Mouse (Mus musculus): ENCODE results near the gene Nudt13. TPM values are rescaled to one million over a fixed set of nuclear protein-coding genes. Genes with fewer than 3 reads are reported as not detected.

Nudt13 gene
- polyA plus RNA-seq, 1 experiment from 2014 or later, result 6.6 TPM

DNA sequence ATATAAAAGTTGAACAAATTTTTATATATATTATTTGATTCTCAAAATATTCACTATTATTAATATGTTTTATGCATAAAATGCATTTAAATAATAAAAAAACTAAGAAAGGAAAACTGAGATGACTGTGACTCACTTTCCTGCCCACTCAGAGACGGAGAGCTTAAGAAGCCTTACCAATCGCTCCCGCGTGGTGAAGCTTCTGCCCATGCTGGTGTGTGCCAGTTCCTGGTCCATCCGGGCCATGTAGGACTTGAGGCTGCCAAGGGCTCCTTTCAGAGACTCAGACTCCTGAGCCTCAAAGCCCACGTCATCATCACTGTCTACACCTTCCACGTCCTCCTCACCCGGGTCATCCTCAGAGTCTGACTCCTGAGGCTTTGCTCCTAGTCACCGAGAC, 29.7 kb downstream of the Nudt13 start:
- WGBS, result 94% methylated on average over 9 of the region's 9 CpGs
- Histone ChIP-seq H3K4me1 (ENCODE audit: control insufficient read depth, insufficient read depth, low read length) (no peaks in the 10 kb centered on the region), H3K9me3 (ENCODE audit: control insufficient read depth, low read length) (no peaks in the 10 kb centered on the region), H3K36me3 (ENCODE audit: control insufficient read depth, insufficient read depth, low read length) (peaks cover 9% of the 10 kb centered on the region), H3K27me3 (ENCODE audit: control insufficient read depth, insufficient read depth, low read length) (no peaks in the 10 kb centered on the region), H3K27ac (ENCODE audit: low read depth, low read length) (no peak overlapping the region), H3K4me3 (ENCODE audit: low read depth, low read length) (no peak overlapping the region), H3K9ac (ENCODE audit: low read length) (no peak overlapping the region), H3K4me2 (no peak overlapping the region)
- no peak for DNase-seq (ENCODE audit: low spot score, missing footprints)
- ATAC-seq (ENCODE audit: low FRiP score), result no peak

DNA sequence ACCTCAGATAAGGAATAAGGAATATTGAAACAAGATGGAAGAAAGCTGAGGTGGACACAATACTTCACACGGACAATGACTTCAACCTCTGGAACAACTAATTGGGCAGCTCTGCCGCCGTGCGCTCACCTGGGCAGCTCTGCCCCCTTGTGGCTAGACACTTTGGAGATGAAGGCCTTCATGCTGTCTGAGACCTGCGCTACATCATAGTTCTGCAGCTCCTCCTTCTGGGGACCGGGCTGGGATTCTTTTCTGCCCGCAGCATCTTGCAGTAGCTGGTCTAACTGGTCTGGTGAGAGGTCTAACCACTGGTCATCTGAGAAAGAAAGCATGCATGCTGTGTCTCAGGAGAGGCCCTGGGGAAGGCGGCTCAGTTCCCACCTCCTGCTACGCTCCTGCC, 34.0 kb downstream of the Nudt13 start:
- H3K9me3 ChIP-seq (ENCODE audit: control insufficient read depth, low read length), result no peaks in the 10 kb centered on the region
- no peak overlapping the region for H3K27ac ChIP-seq (ENCODE audit: low read depth, low read length)
- H3K4me1 ChIP-seq (ENCODE audit: control insufficient read depth, insufficient read depth, low read length), result no peaks in the 10 kb centered on the region
- DNase-seq (ENCODE audit: low spot score, missing footprints) (peak; percentile 79), ATAC-seq (ENCODE audit: low FRiP score) (no peak)
- WGBS, result 70% methylated on average over 9 of the region's 9 CpGs
- no peak overlapping the region for H3K4me2 ChIP-seq
- H3K9ac ChIP-seq (ENCODE audit: low read length), result no peak overlapping the region
- H3K36me3 ChIP-seq (ENCODE audit: control insufficient read depth, insufficient read depth, low read length), result peaks cover 10% of the 10 kb centered on the region
- no peak overlapping the region for H3K4me3 ChIP-seq (ENCODE audit: low read depth, low read length)
- no peaks in the 10 kb centered on the region for H3K27me3 ChIP-seq (ENCODE audit: control insufficient read depth, insufficient read depth, low read length)

DNA sequence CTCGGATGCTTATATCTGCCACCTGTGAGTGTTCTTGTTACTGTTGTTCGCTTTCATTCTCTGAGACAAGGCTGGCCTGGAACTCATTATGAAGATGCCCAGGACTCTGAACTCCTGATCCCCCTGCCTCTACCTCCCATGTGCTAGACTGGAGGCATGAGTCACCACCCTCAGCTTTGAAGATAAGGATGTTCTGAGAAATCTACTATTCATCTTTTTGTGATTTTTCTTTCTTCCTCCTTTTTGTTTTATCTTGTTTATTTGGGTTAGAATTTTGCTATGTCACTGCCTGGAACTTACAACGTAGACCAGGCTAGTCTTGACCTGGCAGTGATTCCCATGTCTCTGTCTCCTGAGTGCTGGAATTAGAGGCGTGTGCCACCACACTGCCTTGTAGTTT, 36.8 kb downstream of the Nudt13 start:
- Histone ChIP-seq H3K27ac (ENCODE audit: low read depth, low read length) (no peak overlapping the region), H3K4me3 (ENCODE audit: low read depth, low read length) (no peak overlapping the region), H3K4me1 (ENCODE audit: control insufficient read depth, insufficient read depth, low read length) (no peaks in the 10 kb centered on the region), H3K9ac (ENCODE audit: low read length) (no peak overlapping the region), H3K36me3 (ENCODE audit: control insufficient read depth, insufficient read depth, low read length) (peaks cover 11% of the 10 kb centered on the region; the same call in 1 of the 2 replicates), H3K27me3 (ENCODE audit: control insufficient read depth, insufficient read depth, low read length) (no peaks in the 10 kb centered on the region), H3K9me3 (ENCODE audit: control insufficient read depth, low read length) (no peaks in the 10 kb centered on the region), H3K4me2 (no peak overlapping the region)
- no peak for ATAC-seq (ENCODE audit: low FRiP score)
- DNase-seq (ENCODE audit: low spot score, missing footprints), result no peak
- 93% methylated on average over 4 of the region's 4 CpGs for WGBS

DNA sequence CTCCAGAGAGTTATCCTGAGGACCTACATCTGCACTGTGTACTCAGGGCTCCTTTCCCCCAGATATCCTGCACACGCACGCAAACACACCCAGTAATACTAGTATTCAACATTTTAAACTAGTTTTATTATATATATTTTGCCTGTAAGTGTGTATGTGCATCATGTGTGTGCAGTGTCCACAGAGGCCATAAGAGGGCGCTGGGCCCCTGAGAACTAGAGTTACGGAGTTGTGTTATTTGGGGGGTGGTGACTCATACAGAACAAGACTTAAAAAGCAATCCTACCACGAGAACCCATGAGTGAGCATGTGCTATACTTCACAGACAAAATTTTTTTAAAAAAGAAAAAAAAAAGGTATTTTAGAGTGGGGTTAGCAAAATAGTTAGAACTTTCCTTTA, 44.9 kb downstream of the Nudt13 start:
- ATAC-seq (ENCODE audit: low FRiP score) (no peak), DNase-seq (ENCODE audit: low spot score, missing footprints) (no peak)
- no peak overlapping the region for H3K4me2 ChIP-seq
- H3K4me3 ChIP-seq (ENCODE audit: low read depth, low read length), result no peak overlapping the region
- H3K36me3 ChIP-seq (ENCODE audit: control insufficient read depth, insufficient read depth, low read length), result peaks cover 9% of the 10 kb centered on the region
- H3K9ac ChIP-seq (ENCODE audit: low read length), result no peak overlapping the region
- H3K27ac ChIP-seq (ENCODE audit: low read depth, low read length), result no peak overlapping the region
- no peaks in the 10 kb centered on the region for H3K27me3 ChIP-seq (ENCODE audit: control insufficient read depth, insufficient read depth, low read length)
- 94% methylated on average over 5 of the region's 5 CpGs for WGBS
- no peaks in the 10 kb centered on the region for H3K4me1 ChIP-seq (ENCODE audit: control insufficient read depth, insufficient read depth, low read length)
- no peaks in the 10 kb centered on the region for H3K9me3 ChIP-seq (ENCODE audit: control insufficient read depth, low read length)

DNA sequence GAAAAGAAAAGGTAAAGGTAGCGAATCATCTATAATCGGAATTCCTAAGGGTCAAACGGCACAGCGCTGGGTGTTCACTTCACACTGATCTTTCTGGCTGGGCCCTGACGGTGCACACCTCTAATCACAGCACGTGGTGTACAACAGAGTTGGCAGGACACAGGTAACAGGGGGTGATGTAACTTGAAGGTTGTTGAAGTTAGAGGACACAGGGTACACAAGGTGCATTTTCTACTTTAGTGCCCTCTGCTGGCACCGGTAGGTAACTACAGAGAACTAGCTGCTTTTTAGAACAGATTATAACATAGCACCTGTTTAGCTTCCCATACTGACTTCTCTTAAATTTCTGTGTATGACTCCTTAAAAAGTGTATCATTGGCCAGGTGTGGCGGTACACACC, 45.7 kb downstream of the Nudt13 start:
- no peak for ATAC-seq (ENCODE audit: low FRiP score)
- peak; percentile 87 for DNase-seq (ENCODE audit: low spot score, missing footprints)
- WGBS, result 77% methylated on average over 8 of the region's 8 CpGs

DNA sequence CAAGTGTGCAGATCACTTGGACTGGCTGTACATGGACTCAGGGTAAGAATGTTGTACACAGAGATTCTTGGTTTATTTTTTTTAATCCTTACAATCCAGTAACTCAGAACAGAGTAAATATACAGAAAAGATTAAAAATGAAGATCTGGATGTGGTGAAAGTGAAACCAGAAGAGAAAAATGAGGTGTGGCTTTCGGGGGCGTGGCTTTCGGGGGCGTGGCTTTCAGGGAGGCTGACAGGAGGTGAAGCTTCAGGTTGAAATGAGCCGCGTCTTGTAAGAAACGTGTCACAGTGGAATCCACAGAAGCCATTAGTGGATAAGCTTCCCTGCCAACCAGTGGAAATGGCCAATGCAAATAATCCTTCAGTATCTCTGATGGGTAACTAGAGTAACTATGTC, 46.4 kb downstream of the Nudt13 start:
- Histone ChIP-seq H3K9me3 (ENCODE audit: control insufficient read depth, low read length) (no peaks in the 10 kb centered on the region), H3K4me1 (ENCODE audit: control insufficient read depth, insufficient read depth, low read length) (no peaks in the 10 kb centered on the region), H3K27me3 (ENCODE audit: control insufficient read depth, insufficient read depth, low read length) (no peaks in the 10 kb centered on the region), H3K9ac (ENCODE audit: low read length) (no peak overlapping the region), H3K4me2 (no peak overlapping the region), H3K4me3 (ENCODE audit: low read depth, low read length) (no peak overlapping the region), H3K27ac (ENCODE audit: low read depth, low read length) (no peak overlapping the region), H3K36me3 (ENCODE audit: control insufficient read depth, insufficient read depth, low read length) (peaks cover 11% of the 10 kb centered on the region)
- 83% methylated on average over 7 of the region's 7 CpGs for WGBS
- no peak for ATAC-seq (ENCODE audit: low FRiP score)
- DNase-seq (ENCODE audit: low spot score, missing footprints), result no peak

More for the DNA sequence above, 45.7 kb downstream of the Nudt13 start:
- H3K36me3 ChIP-seq (ENCODE audit: control insufficient read depth, insufficient read depth, low read length), result peaks cover 9% of the 10 kb centered on the region
- H3K4me1 ChIP-seq (ENCODE audit: control insufficient read depth, insufficient read depth, low read length), result no peaks in the 10 kb centered on the region
- no peak overlapping the region for H3K4me2 ChIP-seq
- H3K9me3 ChIP-seq (ENCODE audit: control insufficient read depth, low read length), result no peaks in the 10 kb centered on the region
- no peak overlapping the region for H3K4me3 ChIP-seq (ENCODE audit: low read depth, low read length)
- no peaks in the 10 kb centered on the region for H3K27me3 ChIP-seq (ENCODE audit: control insufficient read depth, insufficient read depth, low read length)
- no peak overlapping the region for H3K27ac ChIP-seq (ENCODE audit: low read depth, low read length)
- no peak overlapping the region for H3K9ac ChIP-seq (ENCODE audit: low read length)

DNA sequence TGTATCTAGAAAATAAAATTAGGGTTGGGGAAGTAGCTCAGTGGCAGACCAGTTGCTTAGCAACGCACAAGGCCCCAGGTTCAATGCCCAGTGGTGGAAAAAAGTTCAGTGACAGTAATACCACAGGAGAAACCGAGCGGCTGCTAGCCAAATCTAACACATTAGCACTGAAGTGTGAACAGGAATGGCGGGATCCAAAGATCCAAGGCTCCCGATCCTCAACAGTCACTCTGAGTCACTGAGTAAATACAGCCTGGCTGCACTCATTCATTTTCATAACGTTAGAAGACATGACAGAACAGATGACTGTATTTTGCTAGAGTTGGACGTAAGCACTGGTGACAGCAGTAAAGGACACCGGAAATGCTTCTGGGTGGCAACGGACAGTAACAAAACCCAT, 51.4 kb downstream of the Nudt13 start:
- H3K27ac ChIP-seq (ENCODE audit: low read depth, low read length), result no peak overlapping the region
- H3K4me1 ChIP-seq (ENCODE audit: control insufficient read depth, insufficient read depth, low read length), result peaks cover 11% of the 10 kb centered on the region
- DNase-seq (ENCODE audit: low spot score, missing footprints) (no peak), ATAC-seq (ENCODE audit: low FRiP score) (no peak)
- no peak overlapping the region for H3K4me2 ChIP-seq
- no peak overlapping the region for H3K4me3 ChIP-seq (ENCODE audit: low read depth, low read length)
- H3K27me3 ChIP-seq (ENCODE audit: control insufficient read depth, insufficient read depth, low read length), result no peaks in the 10 kb centered on the region
- peaks cover 3% of the 10 kb centered on the region; the same call in 1 of the 2 replicates for H3K36me3 ChIP-seq (ENCODE audit: control insufficient read depth, insufficient read depth, low read length)
- WGBS, result 94% methylated on average over 9 of the region's 9 CpGs
- no peaks in the 10 kb centered on the region for H3K9me3 ChIP-seq (ENCODE audit: control insufficient read depth, low read length)
- no peak overlapping the region for H3K9ac ChIP-seq (ENCODE audit: low read length)

DNA sequence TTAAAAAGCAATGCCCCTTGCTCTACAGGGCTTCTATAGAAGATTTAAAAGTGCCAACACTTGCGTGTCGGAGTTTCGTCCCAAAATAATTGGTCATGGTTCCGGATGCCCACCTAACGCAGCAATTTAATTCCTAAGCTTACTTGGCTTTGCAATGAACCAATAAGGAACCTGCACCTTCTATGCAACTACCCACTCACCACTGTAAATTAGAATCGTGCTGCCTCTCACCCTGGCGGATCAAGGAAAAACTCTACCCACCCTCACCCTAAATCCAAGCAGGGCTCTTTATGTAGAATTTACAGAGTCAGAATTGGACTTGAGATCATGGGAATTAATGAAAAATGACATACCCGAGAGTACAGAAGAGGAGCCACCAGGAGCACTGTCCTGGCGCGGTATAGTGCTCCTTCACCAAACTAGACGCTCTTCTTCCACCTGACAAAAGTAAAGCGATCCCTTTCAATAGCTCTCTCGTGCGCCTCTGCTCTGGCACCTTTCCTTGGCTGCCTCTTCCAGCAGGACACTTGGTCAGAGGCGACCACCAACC, 53.0 kb downstream of the Nudt13 start:
- Histone ChIP-seq H3K36me3 (ENCODE audit: control insufficient read depth, insufficient read depth, low read length) (0 out of 2 replicates have a peak, but pooled peaks cover 3% of the 10 kb centered on the region), H3K4me2 (peak overlapping the region; percentile 57), H3K27me3 (ENCODE audit: control insufficient read depth, insufficient read depth, low read length) (no peaks in the 10 kb centered on the region), H3K27ac (ENCODE audit: low read depth, low read length) (peak overlapping the region; percentile 5; the same call in 1 of the 2 replicates), H3K4me3 (ENCODE audit: low read depth, low read length) (peak overlapping the region; percentile 85), H3K4me1 (ENCODE audit: control insufficient read depth, insufficient read depth, low read length) (peaks cover 11% of the 10 kb centered on the region), H3K9me3 (ENCODE audit: control insufficient read depth, low read length) (no peaks in the 10 kb centered on the region), H3K9ac (ENCODE audit: low read length) (peak overlapping the region; percentile 79)
- DNase-seq (ENCODE audit: low spot score, missing footprints), result no peak
- WGBS, result 7% methylated on average over 15 of the region's 15 CpGs
- ATAC-seq (ENCODE audit: low FRiP score), result peak; percentile 31

DNA sequence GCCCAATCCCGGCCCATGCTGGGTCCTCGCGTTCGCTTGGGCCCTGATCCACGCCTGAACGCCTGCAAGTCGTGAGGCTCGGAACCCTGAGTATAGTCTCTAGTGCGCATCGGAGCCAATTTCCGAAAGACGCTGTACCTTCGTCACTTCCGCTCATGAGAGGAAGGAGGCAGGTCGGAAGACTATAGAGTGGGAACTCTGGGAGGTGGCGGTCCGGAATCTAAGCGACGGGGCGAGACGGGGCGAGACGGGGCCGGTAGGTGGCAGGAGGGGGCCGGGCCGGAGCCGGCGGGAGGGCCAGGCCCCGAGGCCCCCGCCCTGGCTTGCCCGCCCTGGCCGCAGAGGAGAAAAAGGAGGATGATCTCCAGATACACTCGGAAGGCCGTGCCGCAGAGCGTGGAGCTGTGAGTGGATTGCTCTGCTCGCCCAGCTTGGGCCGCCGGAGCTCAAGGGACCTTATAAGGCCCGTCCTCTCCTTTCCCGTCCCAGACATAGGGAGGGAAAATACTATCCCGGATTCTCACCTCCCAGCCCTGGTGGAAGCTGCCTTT, 53.6 kb downstream of the Nudt13 start, which contains the start of the genes Ecd and Fam149b:
Gene Ecd, minus strand, starts transcription at position 131 of the 551 bp plus-strand sequence.
Gene Fam149b, plus strand, starts transcription at position 172 of the 551 bp plus-strand sequence.
- ATAC-seq (ENCODE audit: low FRiP score) (peak; percentile 98), DNase-seq (ENCODE audit: low spot score, missing footprints) (peak; percentile 99)
- Histone ChIP-seq H3K27ac (ENCODE audit: low read depth, low read length) (peak within 1 kb of the TSS; percentile 89), H3K4me1 (ENCODE audit: control insufficient read depth, insufficient read depth, low read length) (peaks cover 11% of the 10 kb centered on the region), H3K27me3 (ENCODE audit: control insufficient read depth, insufficient read depth, low read length) (no peaks in the 10 kb centered on the region), H3K9me3 (ENCODE audit: control insufficient read depth, low read length) (no peaks in the 10 kb centered on the region), H3K4me3 (ENCODE audit: low read depth, low read length) (peak within 1 kb of the TSS; percentile 85), H3K36me3 (ENCODE audit: control insufficient read depth, insufficient read depth, low read length) (peaks cover 5% of the 10 kb centered on the region; the same call in 1 of the 2 replicates), H3K4me2 (peak within 1 kb of the TSS; percentile 81), H3K9ac (ENCODE audit: low read length) (peak within 1 kb of the TSS; percentile 96)
- under 1% methylated on average over 40 of the region's 42 CpGs for WGBS
